Mouse (Mus musculus) layer of hippocampus, postnatal 14 days (tissue): ENCODE results near the gene Gm10153. TPM values are rescaled to one million over a fixed set of nuclear protein-coding genes. Genes with fewer than 3 reads are reported as not detected.
"Not testable (repeated sequence)": the region's sequence is repeated elsewhere in the genome, so short reads cannot be mapped to it uniquely, and the experiment has no call there.

Source experiments
- DNase-seq, 2 experiments: peaks; one replicate each; pipeline ENCODE4 v3.0.0; 2021 to 2022; ENCODE audit warnings: low spot score in 2 of 2, mixed read lengths in 1 of 2
- total RNA-seq, 2 experiments: library from RNA; stranded (reverse); gene quantifications; 2 replicates each; pipeline ENCODE4 v1.2.3; 2021

Gene Gm10153
- total RNA-seq, 2 experiments from 2014 or later: not detected

GRCm38 (mm10) chr7:142144507-142144906 is 45.7 kb downstream of the Gm10153 start, which contains the start of gene Gm45337:
Gene Gm45337 (minus strand): TSS chr7:142144607.
- no peak for DNase-seq

- not testable (repeated sequence) for DNase-seq
Observed at GRCm38 (mm10) chr7:142143506-142144010, 46.6 kb downstream of the Gm10153 start.

- no peak for DNase-seq
Observed at GRCm38 (mm10) chr7:142140696-142141095, 49.5 kb downstream of the Gm10153 start.

Other genes with a start within 250 kb of the Gm10153 start
- gene Brsk2, start 240.6 kb downstream of the Gm10153 start, total RNA-seq: 100 to 1,000 TPM; 174 to 177 TPM
- 10 to 100 TPM; 23.6 to 27.1 TPM for gene Mob2, start 129.3 kb downstream of the Gm10153 start, total RNA-seq
- gene Dusp8, start 94.5 kb downstream of the Gm10153 start, total RNA-seq: 100 to 1,000 TPM; 139 to 140 TPM
- gene Gm45618, start 69.7 kb downstream of the Gm10153 start, total RNA-seq: not detected
- gene Gm39115, start 54.4 kb downstream of the Gm10153 start, total RNA-seq: not detected
- not detected for gene Gm45337, start 45.8 kb downstream of the Gm10153 start, total RNA-seq
- not detected for gene Gm29735, start 33.3 kb downstream of the Gm10153 start, total RNA-seq
- gene Gm4553, start 24.6 kb downstream of the Gm10153 start, total RNA-seq: not detected
- not detected for gene Krtap5-2, start 14.4 kb downstream of the Gm10153 start, total RNA-seq
- gene Krtap5-3, start 11.0 kb upstream of the Gm10153 start, total RNA-seq: not detected
- not detected for gene Gm7579, start 21.5 kb upstream of the Gm10153 start, total RNA-seq
- gene Krtap5-5, start 39.6 kb upstream of the Gm10153 start, total RNA-seq: not detected
- not detected for gene Gm40460, start 50.7 kb upstream of the Gm10153 start, total RNA-seq
- not detected for gene Gm2431, start 68.0 kb upstream of the Gm10153 start, total RNA-seq
- not detected for gene Gm4559, start 84.0 kb upstream of the Gm10153 start, total RNA-seq
- gene Krtap5-1, start 106.7 kb upstream of the Gm10153 start, total RNA-seq: not detected
- not detected for gene Krtap5-4, start 113.2 kb upstream of the Gm10153 start, total RNA-seq
- 10 to 100 TPM; 30.0 to 31.3 TPM for gene Ifitm10, start 183.4 kb upstream of the Gm10153 start, total RNA-seq
- under 1 TPM in 1 of 2 experiments, not detected in 1; 0.71 TPM for gene Gm49369, start 192.3 kb upstream of the Gm10153 start, total RNA-seq
- 100 to 1,000 TPM; 304 to 345 TPM for gene Ctsd, start 197.6 kb upstream of the Gm10153 start, total RNA-seq
- gene Syt8, start 244.5 kb upstream of the Gm10153 start, total RNA-seq: not detected